Mouse (Mus musculus) MEL (cell line): ENCODE results near the gene Rab8b. TPM values are rescaled to one million over a fixed set of nuclear protein-coding genes. Genes with fewer than 3 reads are reported as not detected.

Experiments used
- DNase-seq: peaks from one replicate; pipeline ENCODE4 v3.0.0; 2011; ENCODE audit warnings: low read depth, low spot score
- H3K27ac ChIP-seq: 2 replicates; pipeline ENCODE4 v1.5.1; 2012; ENCODE audit warnings: low read depth, mild to moderate bottlenecking, control low read depth, low read length, moderate library complexity; ENCODE audit not compliant: control insufficient read depth
- H3K27me3 ChIP-seq, 2 experiments: fragments of 150-350 bp in 1 of 2; sonication (generic) in 1 of 2; 2 replicates each; pipeline ENCODE4 v1.6.1; 2012; ENCODE audit warnings: low read length in 2 of 2, mild to moderate bottlenecking in 2 of 2, improper control_type of control experiment in 1 of 2, moderate library complexity in 1 of 2; ENCODE audit not compliant: insufficient read depth in 2 of 2, control insufficient read depth in 1 of 2
- H3K36me3 ChIP-seq, 2 experiments: 2 replicates each; pipeline ENCODE4 v1.6.1; 2012 to 2014; ENCODE audit warnings: low read length in 2 of 2, improper control_type of control experiment in 1 of 2, inconsistent platforms in 1 of 2, mild to moderate bottlenecking in 1 of 2; ENCODE audit not compliant: insufficient read depth in 2 of 2, control insufficient read depth in 1 of 2
- H3K4me1 ChIP-seq, 2 experiments: fragments of 150-350 bp in 1 of 2; sonication (generic) in 1 of 2; 2 replicates each; pipeline ENCODE4 v1.6.1; 2012; ENCODE audit warnings: low read length in 2 of 2, improper control_type of control experiment in 1 of 2, mild to moderate bottlenecking in 1 of 2; ENCODE audit not compliant: insufficient read depth in 2 of 2, control insufficient read depth in 1 of 2
- H3K4me3 ChIP-seq, 2 experiments: fragments of 150-350 bp in 1 of 2; sonication (generic) in 1 of 2; 2 replicates each; pipeline ENCODE4 v1.5.1; 2012; ENCODE audit warnings: low read depth in 2 of 2, low read length in 2 of 2, mild to moderate bottlenecking in 2 of 2, moderate library complexity in 2 of 2, control low read depth in 1 of 2, improper control_type of control experiment in 1 of 2; ENCODE audit not compliant: control insufficient read depth in 1 of 2, insufficient read depth in 1 of 2
- H3K79me2 ChIP-seq: 2 replicates; pipeline ENCODE4 v1.6.1; 2012; ENCODE audit warnings: mild to moderate bottlenecking, low read length, moderate library complexity; ENCODE audit not compliant: control insufficient read depth, poor library complexity, insufficient read depth
- H3K9ac ChIP-seq: 2 replicates; pipeline ENCODE4 v1.6.1; 2012; ENCODE audit warnings: low read depth, mild to moderate bottlenecking, control low read depth, low read length, moderate library complexity; ENCODE audit not compliant: control insufficient read depth, poor library complexity, severe bottlenecking
- H3K9me3 ChIP-seq: fragments of 150-350 bp; sonication (generic); replicated peaks from 2 replicates; pipeline ENCODE4 v1.6.1; 2012; ENCODE audit warnings: mild to moderate bottlenecking, low read length, improper control_type of control experiment, moderate library complexity; ENCODE audit not compliant: insufficient read depth
- BHLHE40 ChIP-seq: IDR thresholded peaks from 2 replicates; pipeline ENCODE4 v1.6.1; 2012; ENCODE audit warnings: low read depth, mild to moderate bottlenecking, inconsistent platforms, low read length, improper control_type of control experiment, borderline replicate concordance
- CTCF ChIP-seq, 3 experiments: IDR thresholded peaks in 2 of 3; conservative IDR thresholded peaks in 1 of 3; 2 replicates each; pipeline ENCODE4 v1.5.1; 2011 to 2012; ENCODE audit warnings: low read length in 3 of 3, low read depth in 2 of 3, mild to moderate bottlenecking in 2 of 3, improper control_type of control experiment in 1 of 3, inconsistent platforms in 1 of 3, mixed read lengths in 1 of 3, moderate library complexity in 1 of 3; ENCODE audit not compliant: control insufficient read depth in 1 of 3, insufficient read depth in 1 of 3, poor library complexity in 1 of 3, severe bottlenecking in 1 of 3
- ELF1 ChIP-seq: IDR thresholded peaks from 2 replicates; pipeline ENCODE4 v1.6.1; 2014; ENCODE audit warnings: low read depth, mild to moderate bottlenecking, inconsistent platforms, low read length, improper control_type of control experiment, moderate library complexity
- GATA1 ChIP-seq: IDR thresholded peaks from 2 replicates; pipeline ENCODE4 v1.6.1; 2011; ENCODE audit warnings: low read depth, low read length, improper control_type of control experiment
- HCFC1 ChIP-seq: IDR thresholded peaks from 2 replicates; pipeline ENCODE4 v1.6.1; 2012; ENCODE audit warnings: low read depth, mild to moderate bottlenecking, inconsistent platforms, low read length, improper control_type of control experiment, moderate library complexity
- MAFK ChIP-seq: IDR thresholded peaks from 2 replicates; pipeline ENCODE4 v1.6.1; 2011; ENCODE audit warnings: low read depth, mild to moderate bottlenecking, low read length, improper control_type of control experiment, borderline replicate concordance
- MAZ ChIP-seq: IDR thresholded peaks from 2 replicates; pipeline ENCODE4 v1.6.1; 2012; ENCODE audit warnings: low read depth, mild to moderate bottlenecking, inconsistent platforms, low read length, improper control_type of control experiment
- MYB ChIP-seq: IDR thresholded peaks from 2 replicates; pipeline ENCODE4 v1.6.1; 2011; ENCODE audit warnings: mild to moderate bottlenecking, low read depth, low read length, improper control_type of control experiment
- POLR2A ChIP-seq, 2 experiments: IDR thresholded peaks; 2 replicates each; pipeline ENCODE4 v1.6.1; 2011 to 2012; ENCODE audit warnings: low read length in 2 of 2, mild to moderate bottlenecking in 2 of 2, control low read depth in 1 of 2, improper control_type of control experiment in 1 of 2, low read depth in 1 of 2, moderate library complexity in 1 of 2; ENCODE audit not compliant: control insufficient read depth in 1 of 2, insufficient read depth in 1 of 2, poor library complexity in 1 of 2
- POLR2AphosphoS2 ChIP-seq: IDR thresholded peaks from 2 replicates; pipeline ENCODE4 v1.6.1; 2011; ENCODE audit warnings: low read length, improper control_type of control experiment
- POLR2AphosphoS5 ChIP-seq: IDR thresholded peaks from 2 replicates; pipeline ENCODE4 v1.6.1; 2012; ENCODE audit warnings: low read depth, borderline replicate concordance, mild to moderate bottlenecking, inconsistent platforms, low read length, moderate library complexity, mixed read lengths
- RCOR1 ChIP-seq: IDR thresholded peaks from 2 replicates; pipeline ENCODE4 v1.6.1; 2012; ENCODE audit warnings: low read depth, mild to moderate bottlenecking, inconsistent platforms, low read length, improper control_type of control experiment
- SIN3A ChIP-seq: IDR thresholded peaks from 2 replicates; pipeline ENCODE4 v1.6.1; 2012; ENCODE audit warnings: low read length, improper control_type of control experiment, inconsistent platforms
- TAL1 ChIP-seq: IDR thresholded peaks from 2 replicates; pipeline ENCODE4 v1.6.1; 2012; ENCODE audit warnings: mild to moderate bottlenecking, inconsistent platforms, low read length, moderate library complexity, mixed read lengths
- TBP ChIP-seq: IDR thresholded peaks from 2 replicates; pipeline ENCODE4 v1.8.0; 2011; ENCODE audit warnings: low read depth, low read length, improper control_type of control experiment
- TCF12 ChIP-seq: IDR thresholded peaks from 2 replicates; pipeline ENCODE4 v1.6.1; 2014; ENCODE audit warnings: low read depth, mild to moderate bottlenecking, inconsistent platforms, low read length, improper control_type of control experiment, moderate library complexity
- USF1 ChIP-seq: IDR thresholded peaks from 2 replicates; pipeline ENCODE4 v1.6.1; 2014; ENCODE audit warnings: low read depth, mild to moderate bottlenecking, inconsistent platforms, low read length, improper control_type of control experiment, moderate library complexity
- ZC3H11A ChIP-seq: IDR thresholded peaks from 2 replicates; pipeline ENCODE4 v1.6.1; 2012; ENCODE audit warnings: low read depth, mild to moderate bottlenecking, inconsistent platforms, low read length, improper control_type of control experiment
- ZKSCAN1 ChIP-seq: IDR thresholded peaks from 2 replicates; pipeline ENCODE4 v1.6.1; 2012; ENCODE audit warnings: low read depth, mild to moderate bottlenecking, inconsistent platforms, low read length, improper control_type of control experiment, moderate library complexity
- ZNF384 ChIP-seq: IDR thresholded peaks from 2 replicates; pipeline ENCODE4 v1.6.1; 2012; ENCODE audit warnings: low read depth, mild to moderate bottlenecking, inconsistent platforms, low read length, improper control_type of control experiment
- polyA plus RNA-seq, 2 experiments: library from polyadenylated mRNA; stranded (reverse) in 1 of 2; unstranded in 1 of 2; fragments of >175 nt in 1 of 2; fragments of >200 nt in 1 of 2; gene quantifications; 2 replicates each; pipeline versions ENCODE4 v1.2.1 to v1.2.4; 2012; ENCODE audit warnings: low replicate concordance in 2 of 2, low read depth in 1 of 2; ENCODE audit not compliant: insufficient read length in 2 of 2, insufficient read depth in 1 of 2, missing spikeins in 1 of 2
- total RNA-seq: library from RNA; depleted of rRNA; stranded (reverse); fragments of 300-350 nt; gene quantifications from 2 replicates; pipeline ENCODE4 v1.2.3, GENCODE M21; 2012

Rab8b gene
- total and polyA plus RNA-seq, 3 experiments, result 16.1 to 16.4 TPM; not detected in 1

DNA sequence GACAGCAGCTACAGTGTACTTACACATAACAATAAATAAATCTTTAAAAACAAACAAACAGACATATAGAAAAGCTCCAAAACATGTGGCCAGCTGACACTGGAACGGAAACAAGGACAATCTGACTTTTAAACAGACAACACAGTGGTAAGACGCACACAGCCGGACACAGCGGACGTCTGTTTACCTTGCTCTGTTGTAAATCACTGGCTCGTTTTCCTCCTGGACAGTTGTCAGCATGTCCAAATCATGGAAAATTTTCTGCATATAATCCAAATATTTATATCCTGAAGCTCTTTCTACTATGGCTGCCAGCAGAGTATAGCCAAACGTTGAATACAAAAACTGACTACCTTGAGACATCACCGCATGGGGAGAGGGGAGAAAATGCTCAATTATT, 48.0 kb upstream of the Rab8b start:
- Histone ChIP-seq H3K9ac (no peak overlapping the region), H3K4me1 (no peaks in the 10 kb centered on the region), H3K79me2 (no peaks in the 10 kb centered on the region), H3K27me3 (no peaks in the 10 kb centered on the region), H3K36me3 (no peaks in the 10 kb centered on the region; a peak in 2 of 4 replicates), H3K27ac (no peak overlapping the region), H3K9me3 (no peaks in the 10 kb centered on the region), H3K4me3 (no peak overlapping the region)
- no peak for TF ChIP-seq TCF12
- TF ChIP-seq MYB, result no peak
- no peak for DNase-seq

DNA sequence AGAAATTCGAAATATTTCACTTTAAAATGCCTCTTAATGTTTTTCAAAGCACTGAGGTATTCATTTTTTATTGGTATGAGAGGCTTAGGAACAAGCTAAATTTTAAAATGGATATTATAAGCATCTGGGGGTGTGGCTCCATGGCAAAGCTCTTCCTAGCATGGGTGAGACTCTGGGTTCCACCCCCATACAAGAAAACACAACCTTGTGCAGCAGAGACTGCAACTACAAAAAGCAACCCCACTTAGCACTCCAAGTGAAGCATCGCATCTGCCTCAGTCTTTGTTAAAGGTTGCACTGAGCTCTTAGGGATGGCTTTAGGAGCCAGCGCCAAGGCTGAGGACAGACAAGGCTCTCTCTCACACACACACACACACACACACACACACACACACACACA, 42.0 kb upstream of the Rab8b start:
- TF ChIP-seq POLR2A (IDR thresholded peaks at IDR 0.05; ENCODE audit: control insufficient read depth in 1 of 2, insufficient read depth in 1 of 2, low read depth in 1 of 2, low read length in 2 of 2, poor library complexity in 1 of 2) (no peak), USF1 (no peak), MAFK (no peak), CTCF (IDR thresholded peaks at IDR 0.05 in 2 of 3, conservative IDR thresholded peaks at IDR 0.05 in 1 of 3; ENCODE audit: control insufficient read depth in 1 of 3, insufficient read depth in 1 of 3, low read depth in 2 of 3, low read length in 3 of 3, poor library complexity in 1 of 3, severe bottlenecking in 1 of 3) (no peak), POLR2AphosphoS2 (no peak), ZKSCAN1 (no peak), ZC3H11A (no peak), ZNF384 (no peak), BHLHE40 (no peak), TAL1 (no peak), POLR2AphosphoS5 (no peak), TBP (no peak), GATA1 (no peak), SIN3A (no peak), HCFC1 (no peak), ELF1 (no peak)
- TF ChIP-seq, all 39 proteins: peak for 0
- no peak overlapping the region for H3K4me3 ChIP-seq
- no peaks in the 10 kb centered on the region for H3K79me2 ChIP-seq
- H3K27me3 ChIP-seq, result no peaks in the 10 kb centered on the region
- H3K36me3 ChIP-seq, result no peaks in the 10 kb centered on the region; a peak in 1 of 4 replicates
- no peak overlapping the region for H3K9ac ChIP-seq
- no peaks in the 10 kb centered on the region for H3K9me3 ChIP-seq
- no peak for DNase-seq
- H3K27ac ChIP-seq, result no peak overlapping the region
- H3K4me1 ChIP-seq, result no peaks in the 10 kb centered on the region

- Histone ChIP-seq H3K27ac (no peak overlapping the region), H3K9ac (no peak overlapping the region), H3K27me3 (no peaks in the 10 kb centered on the region), H3K4me3 (no peak overlapping the region), H3K9me3 (no peaks in the 10 kb centered on the region), H3K79me2 (no peaks in the 10 kb centered on the region), H3K4me1 (no peaks in the 10 kb centered on the region), H3K36me3 (no peaks in the 10 kb centered on the region)
- no peak for TF ChIP-seq TBP
- no peak for TF ChIP-seq POLR2AphosphoS2
- no peak for TF ChIP-seq MYB
- TF ChIP-seq HCFC1, result no peak
- TF ChIP-seq TAL1, result no peak
- TF ChIP-seq BHLHE40, result no peak
- no peak for TF ChIP-seq RCOR1
- no peak for TF ChIP-seq MAZ
- TF ChIP-seq ELF1, result no peak
- no peak for TF ChIP-seq ZKSCAN1
- TF ChIP-seq SIN3A, result no peak
- DNase-seq, result no peak
These were observed 38.0 kb upstream of the Rab8b start for GRCm38 (mm10) chr9:66957451-66957850.
